Mouse (Mus musculus) left cerebral cortex, postnatal 36 days (tissue): ENCODE results near the gene Hist1h1d. TPM values are rescaled to one million over a fixed set of nuclear protein-coding genes. Genes with fewer than 3 reads are reported as not detected.
"Not testable (repeated sequence)": the region's sequence is repeated elsewhere in the genome, so short reads cannot be mapped to it uniquely, and the experiment has no call there.

Experiments
- DNase-seq, 2 experiments: peaks; one replicate each; pipeline ENCODE4 v3.0.0; 2021 to 2022; ENCODE audit warnings: low spot score in 2 of 2, mixed read lengths in 1 of 2
- intact Hi-C: fragments of 180-260 bp; cut with DNase I; formaldehyde crosslinking; loops from one replicate; pipeline ENCODE4 v1.15.1; 2025
- total RNA-seq, 2 experiments: library from RNA; stranded (reverse); gene quantifications; 2 replicates each; pipeline ENCODE4 v1.2.3; 2021

Hist1h1d gene
- total RNA-seq, 2 experiments from 2014 or later, result 4.7 to 6.5 TPM

GRCm38 (mm10) chr13:23562699-23563462 lies 9.8 kb downstream of the Hist1h1d start:
- intact Hi-C loops, result no loop called here
- peak in 1 of 2 experiments; percentile 43 for DNase-seq

- intact Hi-C loops, result no loop called here
- DNase-seq, result no peak
Measured at GRCm38 (mm10) chr13:23564482-23564881, 11.4 kb downstream of the Hist1h1d start.

GRCm38 (mm10) chr13:23570261-23571021 lies 17.4 kb downstream of the Hist1h1d start:
- intact Hi-C loops, result not testable (repeated sequence)
- peak in 1 of 2 experiments; percentile 82 for DNase-seq

- peak; percentile 62 to 81 for DNase-seq
- intact Hi-C loops, result no loop called here
Measured at GRCm38 (mm10) chr13:23571022-23571503, 18.0 kb downstream of the Hist1h1d start, which contains the start of the genes Hist1h2ae and Hist1h2bg. TSS of gene Hist1h2ae (minus strand) at chr13:23571220. TSS of gene Hist1h2bg (plus strand) at chr13:23571396.

- intact Hi-C loops, DNase-seq: not testable (repeated sequence)
Measured at GRCm38 (mm10) chr13:23571504-23572217, 18.6 kb downstream of the Hist1h1d start.

GRCm38 (mm10) chr13:23572218-23573033 lies 19.4 kb downstream of the Hist1h1d start:
- no peak for DNase-seq
- intact Hi-C loops, result no loop called here

- DNase-seq, intact Hi-C loops: not testable (repeated sequence)
Measured at GRCm38 (mm10) chr13:23573034-23573897, 20.2 kb downstream of the Hist1h1d start.

GRCm38 (mm10) chr13:23573898-23574524 lies 20.9 kb downstream of the Hist1h1d start, which contains the start of the genes Hist1h2bf and Hist1h2ad:
TSS of gene Hist1h2bf (minus strand) at chr13:23574196.
TSS of gene Hist1h2ad (plus strand) at chr13:23574381.
- intact Hi-C loops, result not testable (repeated sequence)
- DNase-seq, result peak; percentile 90 to 92

GRCm38 (mm10) chr13:23574546-23575170 lies 21.6 kb downstream of the Hist1h1d start:
- DNase-seq, intact Hi-C loops: not testable (repeated sequence)

- peak; percentile 49 to 73 for DNase-seq
- intact Hi-C loops, result no loop called here
Measured at GRCm38 (mm10) chr13:23575271-23575851, 22.3 kb downstream of the Hist1h1d start, which contains the start of gene Hist1h3d. TSS of gene Hist1h3d (plus strand) at chr13:23575763.

GRCm38 (mm10) chr13:23575864-23576313 lies 22.8 kb downstream of the Hist1h1d start:
- DNase-seq, result peak; percentile 24 to 38
- intact Hi-C loops, result not testable (repeated sequence)

GRCm38 (mm10) chr13:23576351-23576881 lies 23.4 kb downstream of the Hist1h1d start:
- no peak for DNase-seq
- intact Hi-C loops, result no loop called here

GRCm38 (mm10) chr13:23576906-23577639 lies 24.0 kb downstream of the Hist1h1d start:
- DNase-seq, result no peak
- intact Hi-C loops, result no loop called here

- intact Hi-C loops, result no loop called here
- DNase-seq, result no peak
Measured at GRCm38 (mm10) chr13:23577835-23578234, 24.8 kb downstream of the Hist1h1d start.

- intact Hi-C loops, result loop anchor here (5.0 kb wide), 2 partner anchors 49 to 161 kb away; partner anchors contain the start of genes Hist1h2af and Hist1h4h
- DNase-seq, result peak; percentile 98
Measured at GRCm38 (mm10) chr13:23581408-23582218, 28.6 kb downstream of the Hist1h1d start, which contains the start of gene Hist1h4d. TSS of gene Hist1h4d (plus strand) at chr13:23581598.
